Mouse (Mus musculus): ENCODE results near the gene Hist2h4.
"Not testable (repeated sequence)": the region's sequence is repeated elsewhere in the genome, so short reads cannot be mapped to it uniquely, and the experiment has no call there.

The Hist2h4 gene

GRCm38 (mm10) chr3:96262979-96263550 is at the start of gene Hist2h4:
Hist2h4 (minus strand) TSS chr3:96263311.
- DNase-seq (ENCODE audit: low spot score) = peak; percentile 91

GRCm38 (mm10) chr3:96312341-96313098 is 49.4 kb upstream of the Hist2h4 start:
- peak; percentile 39 for DNase-seq (ENCODE audit: low spot score)

GRCm38 (mm10) chr3:96309441-96309840 is 46.3 kb upstream of the Hist2h4 start:
- DNase-seq (ENCODE audit: low spot score) = no peak

- no peak for DNase-seq (ENCODE audit: low spot score)
These were observed 43.4 kb upstream of the Hist2h4 start for GRCm38 (mm10) chr3:96306506-96306905.

- DNase-seq (ENCODE audit: low spot score) = no peak
These were observed 39.0 kb upstream of the Hist2h4 start for GRCm38 (mm10) chr3:96302076-96302475.

GRCm38 (mm10) chr3:96300706-96301529 is 37.8 kb upstream of the Hist2h4 start:
- no peak for DNase-seq (ENCODE audit: low spot score)

GRCm38 (mm10) chr3:96299562-96299961 is 36.5 kb upstream of the Hist2h4 start:
- no peak for DNase-seq (ENCODE audit: low spot score)

GRCm38 (mm10) chr3:96298360-96298759 is 35.2 kb upstream of the Hist2h4 start:
- DNase-seq (ENCODE audit: low spot score) = no peak

- DNase-seq (ENCODE audit: low spot score) = no peak
These were observed 30.7 kb upstream of the Hist2h4 start, which contains the start of gene Fcgr1 for GRCm38 (mm10) chr3:96293787-96294186. Fcgr1 (minus strand) TSS chr3:96293969.

- no peak for DNase-seq (ENCODE audit: low spot score)
These were observed 30.3 kb upstream of the Hist2h4 start for GRCm38 (mm10) chr3:96293368-96293767.

- DNase-seq (ENCODE audit: low spot score) = no peak
These were observed 29.5 kb upstream of the Hist2h4 start for GRCm38 (mm10) chr3:96292641-96293040.

- DNase-seq (ENCODE audit: low spot score) = not testable (repeated sequence)
These were observed 27.6 kb upstream of the Hist2h4 start for GRCm38 (mm10) chr3:96290727-96291126.

GRCm38 (mm10) chr3:96289201-96289600 is 26.1 kb upstream of the Hist2h4 start:
- no peak for DNase-seq (ENCODE audit: low spot score)

- not testable (repeated sequence) for DNase-seq (ENCODE audit: low spot score)
These were observed 24.2 kb upstream of the Hist2h4 start for GRCm38 (mm10) chr3:96287334-96287733.

GRCm38 (mm10) chr3:96284457-96284856 is 21.3 kb upstream of the Hist2h4 start:
- peak; percentile 76 for DNase-seq (ENCODE audit: low spot score)

GRCm38 (mm10) chr3:96280660-96281059 is 17.5 kb upstream of the Hist2h4 start:
- DNase-seq (ENCODE audit: low spot score) = no peak

GRCm38 (mm10) chr3:96277800-96278624 is 14.9 kb upstream of the Hist2h4 start:
- peak; percentile 95 for DNase-seq (ENCODE audit: low spot score)

- DNase-seq (ENCODE audit: low spot score) = peak; percentile 41
These were observed 14.3 kb upstream of the Hist2h4 start for GRCm38 (mm10) chr3:96277428-96277799.

- DNase-seq (ENCODE audit: low spot score) = no peak
These were observed 10.7 kb upstream of the Hist2h4 start for GRCm38 (mm10) chr3:96273591-96274465.

- DNase-seq (ENCODE audit: low spot score) = peak; percentile 98
These were observed 6.7 kb upstream of the Hist2h4 start, which contains the start of gene Hist2h2bb for GRCm38 (mm10) chr3:96269511-96270474. Hist2h2bb (plus strand) TSS chr3:96269752.

All from embryo, embryonic 10 days (tissue).